Mouse (Mus musculus): ENCODE results near the gene Styk1.

The Styk1 gene

DNA sequence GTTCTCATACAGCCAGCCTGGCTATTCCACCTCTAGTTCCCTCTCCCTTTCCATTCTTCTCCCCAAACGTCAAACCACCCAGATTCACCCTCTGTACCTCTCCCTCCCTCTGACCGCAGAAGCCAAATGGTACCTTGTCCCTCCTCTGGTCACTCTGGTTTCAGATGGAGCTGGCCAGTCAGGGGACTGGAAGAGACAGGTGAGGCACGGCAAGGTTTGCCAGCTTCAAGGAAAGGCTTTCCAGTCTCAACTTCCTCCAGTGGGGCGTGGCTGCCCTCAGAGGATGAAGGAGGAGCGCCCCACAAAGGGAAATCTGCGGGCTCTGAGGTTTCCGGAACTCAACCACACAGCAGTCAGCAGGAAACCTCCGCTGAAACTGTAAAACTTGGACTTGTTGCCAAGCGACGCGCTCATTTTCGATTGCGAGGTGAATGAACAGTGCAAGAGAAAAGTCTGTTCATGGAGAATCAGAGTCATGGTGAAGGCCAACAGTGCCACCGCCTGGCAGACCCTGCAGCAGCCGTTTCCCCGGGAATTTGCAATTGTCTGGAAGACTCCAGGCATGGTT lies at the start of gene Styk1:
Styk1 (minus strand) TSS at position 246 of the 568 bp plus-strand sequence.
- DNase-seq: peak; percentile 86

- DNase-seq: peak; percentile 43
These were observed 49.6 kb upstream of the Styk1 start for GRCm38 (mm10) chr6:131403036-131403435.

DNA sequence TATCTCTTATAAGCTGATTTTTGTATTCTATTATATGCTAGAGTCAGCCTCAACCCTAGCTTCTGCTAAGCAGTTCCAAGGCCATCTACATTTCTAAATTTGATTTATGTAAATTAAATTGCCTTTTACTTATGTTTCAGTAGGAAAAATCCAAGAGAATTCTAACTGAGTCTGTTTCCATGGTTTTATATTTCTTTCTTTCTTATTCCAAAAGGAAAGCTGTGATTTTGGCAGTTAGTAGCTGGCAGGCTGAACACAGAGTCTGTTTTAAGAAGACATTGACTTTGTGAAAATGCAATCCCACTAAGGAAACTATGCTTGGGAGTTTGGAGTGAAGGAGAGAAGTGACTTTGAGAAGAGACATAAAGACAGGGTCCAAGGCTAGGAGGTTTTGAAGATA lies 49.2 kb upstream of the Styk1 start:
- no peak for DNase-seq

GRCm38 (mm10) chr6:131401259-131401658 lies 47.9 kb upstream of the Styk1 start:
- DNase-seq: no peak

- DNase-seq: no peak
These were observed 43.3 kb upstream of the Styk1 start for GRCm38 (mm10) chr6:131396650-131397049.

DNA sequence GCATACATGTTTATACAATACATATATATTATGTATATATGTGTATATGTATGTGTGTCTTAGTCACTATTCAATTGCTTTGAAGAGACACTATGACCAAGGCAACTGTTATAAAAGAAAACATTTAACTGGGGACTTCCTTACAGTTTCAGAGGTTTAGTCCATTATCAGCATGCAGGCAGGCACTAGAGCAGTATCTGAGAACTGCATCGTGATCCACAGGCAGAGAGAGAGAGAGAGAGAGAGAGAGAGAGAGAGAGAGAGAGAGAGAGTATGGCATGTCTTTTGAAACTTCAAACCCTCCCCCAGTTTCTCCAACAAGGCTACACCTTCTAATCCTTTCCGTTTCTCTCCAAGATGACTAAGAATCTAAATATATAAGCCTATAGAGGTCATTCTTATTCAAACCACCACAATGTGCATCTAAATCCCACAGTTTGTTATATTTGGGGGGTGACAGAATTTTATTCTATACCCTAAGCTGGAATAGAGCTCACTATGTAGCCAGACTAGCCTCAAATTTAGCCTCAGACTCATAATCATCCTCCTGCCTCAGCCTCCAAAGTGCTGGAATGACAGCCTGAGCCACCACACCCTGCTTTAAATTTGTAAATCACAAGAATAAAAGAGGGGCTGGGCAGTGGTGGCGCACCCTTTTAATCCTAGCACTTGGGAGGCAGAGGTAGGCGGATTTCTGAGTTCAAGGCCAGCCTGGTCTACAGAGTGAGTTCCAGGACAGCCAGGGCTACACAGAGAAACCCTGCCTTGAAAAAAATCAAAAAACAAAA lies 40.7 kb upstream of the Styk1 start:
- DNase-seq: no peak

GRCm38 (mm10) chr6:131388040-131389021 lies 34.9 kb upstream of the Styk1 start, which contains the start of gene Ybx3:
Gene Ybx3 (minus strand): TSS chr6:131388476.
- DNase-seq: peak; percentile 93

GRCm38 (mm10) chr6:131387221-131388039 lies 34.0 kb upstream of the Styk1 start:
- peak; percentile 60 for DNase-seq

DNA sequence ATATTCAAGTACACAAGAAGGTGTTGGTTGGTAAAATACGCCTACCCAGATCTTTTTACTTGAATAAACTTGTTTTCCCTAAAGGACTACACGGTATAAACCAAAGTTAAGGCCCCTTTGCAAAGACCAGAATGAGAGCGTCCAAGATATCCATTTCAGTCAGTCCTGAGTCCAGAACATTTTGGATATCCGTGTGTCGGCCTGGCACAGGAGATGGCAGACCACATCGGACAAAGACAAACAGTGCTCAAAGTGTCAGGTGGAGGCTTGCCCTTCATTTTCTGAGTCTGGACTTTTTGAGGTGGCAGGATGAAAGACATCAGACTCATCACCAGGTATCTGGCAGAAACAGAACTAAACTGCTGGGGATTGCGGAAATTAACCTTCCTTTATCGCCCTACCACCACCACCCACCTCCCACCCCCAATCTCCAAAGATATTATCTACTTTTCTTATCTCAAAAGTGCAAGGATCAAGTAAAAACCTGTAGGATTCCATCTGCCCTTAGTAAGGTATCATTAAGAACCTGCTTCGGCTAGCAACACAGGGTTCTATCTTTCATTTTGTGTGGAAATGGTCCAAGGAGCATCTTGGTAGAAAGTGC lies 33.1 kb upstream of the Styk1 start:
- DNase-seq: no peak

GRCm38 (mm10) chr6:131385469-131385868 lies 32.1 kb upstream of the Styk1 start:
- no peak for DNase-seq

- no peak for DNase-seq
These were observed 30.4 kb upstream of the Styk1 start for GRCm38 (mm10) chr6:131383713-131384330.

GRCm38 (mm10) chr6:131382984-131383337 lies 29.6 kb upstream of the Styk1 start:
- DNase-seq: no peak

- DNase-seq: peak; percentile 64
These were observed 29.0 kb upstream of the Styk1 start for GRCm38 (mm10) chr6:131382232-131382983.

- DNase-seq: no peak
These were observed 25.5 kb upstream of the Styk1 start for GRCm38 (mm10) chr6:131378858-131379428.

- no peak for DNase-seq
These were observed 24.0 kb upstream of the Styk1 start for GRCm38 (mm10) chr6:131377378-131377777.

DNA sequence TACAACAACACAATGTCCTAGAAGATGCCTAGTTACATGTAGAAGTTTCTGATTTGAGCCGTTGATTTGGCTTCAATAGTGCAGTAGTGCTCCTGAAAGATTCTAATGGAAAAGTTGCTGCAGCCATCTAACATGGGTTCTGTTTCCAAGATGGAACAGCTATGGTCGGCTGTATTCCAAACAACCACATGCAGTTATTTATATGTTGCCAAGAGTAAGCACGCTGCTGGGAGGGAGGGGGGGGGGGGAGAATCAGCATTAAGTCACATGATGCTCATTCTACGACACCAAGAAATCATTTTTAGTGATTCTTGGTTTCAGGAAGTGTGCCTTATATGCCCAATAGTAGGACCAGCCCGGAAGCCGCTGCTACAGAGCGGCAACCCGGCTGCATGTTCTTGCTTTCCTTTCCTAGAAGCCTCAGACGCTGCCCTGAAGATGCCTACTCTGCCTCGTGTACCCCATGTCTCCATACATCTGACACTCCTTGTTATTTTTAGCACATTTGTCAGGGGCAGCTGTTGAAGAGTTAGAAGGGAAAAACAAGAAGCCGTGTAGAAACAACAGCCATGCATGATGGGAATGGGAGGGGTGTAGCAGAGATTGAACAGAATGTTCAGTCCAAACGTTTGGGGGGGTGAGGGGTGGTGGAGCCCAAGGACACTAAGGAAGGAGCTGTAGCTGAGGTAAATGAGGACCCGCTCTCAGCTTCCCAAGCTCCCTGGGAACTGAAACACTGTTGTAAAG lies 21.4 kb upstream of the Styk1 start:
- no peak for DNase-seq

- DNase-seq: no peak
These were observed 19.8 kb upstream of the Styk1 start for GRCm38 (mm10) chr6:131373160-131373559.

DNA sequence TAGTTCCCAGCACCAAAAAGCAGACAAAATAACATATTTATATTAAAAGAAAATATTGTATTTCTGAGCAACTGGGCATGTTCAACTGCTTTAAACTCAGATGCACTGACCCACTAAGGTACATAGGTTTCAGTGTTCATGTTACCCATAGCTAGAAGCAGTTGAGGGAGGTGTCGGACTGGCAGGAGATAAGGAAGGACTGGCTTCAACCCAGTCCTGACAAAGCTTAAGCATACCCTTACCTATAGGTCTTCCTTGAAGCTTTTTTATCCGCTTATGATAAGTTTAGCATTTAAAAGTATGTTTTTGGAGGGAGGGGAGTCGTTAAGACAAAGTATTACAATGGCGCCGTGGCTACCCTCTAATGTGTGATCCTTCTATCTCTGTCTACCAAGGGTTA lies 17.4 kb upstream of the Styk1 start:
- no peak for DNase-seq

GRCm38 (mm10) chr6:131369866-131370616 lies 16.6 kb upstream of the Styk1 start:
- DNase-seq: peak; percentile 27
